ENCODE assay signal across 28 mouse cellular contexts in genomic region chr19:36728741-36729460, GRCm38 (mm10). TPM values are rescaled to one million over a fixed set of nuclear protein-coding genes. Genes with fewer than 3 reads are reported as not detected.
A peak's percentile ranks its signal among the peaks of the same experiment; 100 is the strongest.
DNase-seq lines count a peak whose midpoint lies in the region; ATAC-seq lines count a peak whose summit lies in the region.
"Had no signal": no experiment of that assay in that cellular context is flagged by ENCODE, and none has a peak within 500 bp of the region (broad histone marks: within the 10 kb centered on the region; RNA-seq: fewer than 3 reads in every experiment).

No protein-coding gene starts in this region.

- H3K9me3 ChIP-seq in heart, embryonic 15.5 days (replicated peaks) = no peaks in the 10 kb centered on the region
- no peaks in the 10 kb centered on the region for H3K9me3 ChIP-seq in hindbrain, embryonic 16.5 days (ENCODE audit: control insufficient read depth, low read length)
- no peaks in the 10 kb centered on the region for H3K9me3 ChIP-seq in hindbrain, embryonic 13.5 days
- H3K9me3 ChIP-seq: G1E had no signal

- H3K4me1 ChIP-seq in heart, embryonic 15.5 days (replicated peaks) = peaks cover 21% of the 10 kb centered on the region
- H3K4me1 ChIP-seq in hindbrain, embryonic 16.5 days (ENCODE audit: control insufficient read depth, insufficient read depth, low read depth, low read length) = no peaks in the 10 kb centered on the region
- no peaks in the 10 kb centered on the region for H3K4me1 ChIP-seq in hindbrain, embryonic 13.5 days (replicated peaks)
- peaks cover 13% of the 10 kb centered on the region for H3K4me1 ChIP-seq in brown adipose tissue, adult 24 weeks (ENCODE audit: control insufficient read depth, insufficient read depth, insufficient read length, low read length)

- no peak for ATAC-seq in heart, embryonic 15.5 days (replicated peaks; ENCODE audit: insufficient number of reproducible peaks, insufficient read depth, low FRiP score, low read depth)
- ATAC-seq in hindbrain, embryonic 16.5 days = peak; percentile 86
- ATAC-seq in hindbrain, embryonic 13.5 days (ENCODE audit: low FRiP score) = no peak
- ATAC-seq: forebrain, embryonic 14.5 days; intestine, postnatal 0 days had no signal

- WGBS in heart, embryonic 15.5 days = 79% methylated on average over 12 of the region's 12 CpGs
- WGBS in hindbrain, embryonic 16.5 days = 79% methylated on average over 12 of the region's 12 CpGs
- WGBS in hindbrain, embryonic 13.5 days = 87% methylated on average over 12 of the region's 12 CpGs

- H3K4me2 ChIP-seq in heart, embryonic 15.5 days = no peak overlapping the region
- no peak overlapping the region for H3K4me2 ChIP-seq in hindbrain, embryonic 16.5 days (ENCODE audit: low read length)
- no peak overlapping the region for H3K4me2 ChIP-seq in hindbrain, embryonic 13.5 days

- H3K27ac ChIP-seq in heart, embryonic 15.5 days = peak overlapping the region; percentile 18; the same call in 1 of the 2 replicates
- H3K27ac ChIP-seq in hindbrain, embryonic 16.5 days (ENCODE audit: low read depth, low read length) = peak overlapping the region; percentile 29; the same call in 1 of the 2 replicates
- no peak overlapping the region for H3K27ac ChIP-seq in hindbrain, embryonic 13.5 days
- H3K27ac ChIP-seq in brown adipose tissue, adult 24 weeks (replicated peaks; ENCODE audit: low read depth, low read length) = peak overlapping the region; percentile 51
- H3K27ac ChIP-seq: liver, embryonic 14.5 days; macrophage; stomach, postnatal 0 days had no signal

- no peak overlapping the region for H3K4me3 ChIP-seq in heart, embryonic 15.5 days
- H3K4me3 ChIP-seq in hindbrain, embryonic 16.5 days (ENCODE audit: low read length) = no peak overlapping the region
- H3K4me3 ChIP-seq in hindbrain, embryonic 13.5 days = no peak overlapping the region
- H3K4me3 ChIP-seq in brown adipose tissue, adult 24 weeks (ENCODE audit: insufficient read depth, low read depth, low read length) = 0 out of 2 replicates have a peak overlapping the region, but pooled peaks have one; percentile 8

- H3K9ac ChIP-seq in heart, embryonic 15.5 days = no peak overlapping the region
- H3K9ac ChIP-seq in hindbrain, embryonic 16.5 days (ENCODE audit: low read depth, low read length) = no peak overlapping the region
- no peak overlapping the region for H3K9ac ChIP-seq in hindbrain, embryonic 13.5 days
- H3K9ac ChIP-seq: liver, embryonic 14.5 days had no signal

- H3K36me3 ChIP-seq in heart, embryonic 15.5 days = peaks cover 16% of the 10 kb centered on the region
- no peaks in the 10 kb centered on the region for H3K36me3 ChIP-seq in hindbrain, embryonic 16.5 days (ENCODE audit: control insufficient read depth, insufficient read depth, low read length)
- peaks cover 8% of the 10 kb centered on the region; the same call in 1 of the 2 replicates for H3K36me3 ChIP-seq in hindbrain, embryonic 13.5 days
- H3K36me3 ChIP-seq: G1E had no signal

- H3K27me3 ChIP-seq in heart, embryonic 15.5 days = no peaks in the 10 kb centered on the region
- no peaks in the 10 kb centered on the region for H3K27me3 ChIP-seq in hindbrain, embryonic 16.5 days (replicated peaks; ENCODE audit: control insufficient read depth, insufficient read depth, low read length)
- no peaks in the 10 kb centered on the region for H3K27me3 ChIP-seq in hindbrain, embryonic 13.5 days

- DNase-seq in adrenal gland, postnatal 10 days = peak; percentile 50
- DNase-seq in adrenal gland, adult 8-10 months = no peak
- no peak for DNase-seq in heart, adult 8-10 months (ENCODE audit: low spot score)
- DNase-seq: cerebellum, adult 11 months; cerebellum, adult 9-10 months; cerebellum, postnatal 36 days; heart, postnatal 14 days; kidney, adult 9 months; kidney, postnatal 10 days; liver; lung, adult 2 months; lung, postnatal 10 days; midbrain, embryonic 14.5 days; right cerebral cortex, adult 18-20 months; spleen, adult 18-20 months; thymus, adult 18-20 months; thymus, postnatal 25 days had no signal

RNA-seq across cellular contexts. Expression of gene Ppp1r3c, which starts 7.6 kb away (rescaled TPM):
- total RNA-seq in adrenal gland, postnatal 10 days (2021) = 10 to 100 TPM; 44.4 to 47.5 TPM
- 10 to 100 TPM in 2 of 4 experiments, 1 to 10 TPM in 2; 3.0 to 17.5 (median 10.1) TPM for total RNA-seq in adrenal gland, adult 8-10 months (2022)
- polyA plus RNA-seq in heart, embryonic 15.5 days (2015; fragmentation: Nextera tagmentation; extraction: Ambion mirVana) = 82.2 and 93.0 TPM in 2 replicates
- 100 to 1,000 TPM in 2 of 4 experiments, 10 to 100 TPM in 2; 82.2 to 179 (median 102) TPM for total RNA-seq in heart, adult 8-10 months (2022)
- polyA plus RNA-seq in hindbrain, embryonic 16.5 days (2015; fragmentation: Nextera tagmentation; extraction: Ambion mirVana) = 27.2 and 30.6 TPM in 2 replicates
- polyA plus RNA-seq in hindbrain, embryonic 13.5 days (2015; fragmentation: Nextera tagmentation; extraction: Ambion mirVana) = 16.1 and 17.0 TPM in 2 replicates
- polyA plus RNA-seq in brown adipose tissue, adult 24 weeks (2012; ENCODE audit: insufficient read depth, insufficient read length, missing spikeins) = 88.4 and 124 TPM in 2 replicates
- total RNA-seq: megakaryocyte-erythroid progenitor cell, adult 5-6 weeks had no signal
- polyA plus RNA-seq: G1E had no signal
